Mouse (Mus musculus) megakaryocyte, embryonic 14.5 days (primary cell): Measurements from ENCODE around the gene Tuba3a. TPM values are rescaled to one million over a fixed set of nuclear protein-coding genes. Genes with fewer than 3 reads are reported as not detected.
"Not testable (repeated sequence)": the region's sequence is repeated elsewhere in the genome, so short reads cannot be mapped to it uniquely, and the experiment has no call there.

Experiments used
- H3K27me3 ChIP-seq: replicated peaks from 2 replicates; pipeline ENCODE3; 2012; ENCODE audit warnings: inconsistent platforms
- H3K36me3 ChIP-seq: replicated peaks from 2 replicates; pipeline ENCODE3; 2012; ENCODE audit warnings: low read length, inconsistent platforms, mixed read lengths
- H3K4me1 ChIP-seq: 2 replicates; pipeline ENCODE4 v1.6.1; 2012; ENCODE audit warnings: inconsistent platforms
- H3K4me3 ChIP-seq: replicated peaks from 2 replicates; pipeline ENCODE3; 2012; ENCODE audit warnings: moderate library complexity, mild to moderate bottlenecking, inconsistent platforms
- H3K9me3 ChIP-seq: 2 replicates; pipeline ENCODE4 v1.6.1; 2012; ENCODE audit warnings: inconsistent platforms
- FLI1 ChIP-seq: IDR thresholded peaks from 2 replicates; pipeline ENCODE4 v1.6.1; 2012; ENCODE audit warnings: low read length, inconsistent platforms, mixed read lengths
- GATA1 ChIP-seq: IDR thresholded peaks from 3 replicates; pipeline ENCODE4 v1.6.1; 2012; ENCODE audit warnings: mixed read lengths, low read length, inconsistent platforms, borderline replicate concordance
- polyA plus RNA-seq: library from polyadenylated mRNA; stranded (reverse); fragments of >175 nt; gene quantifications from 2 replicates; pipeline ENCODE4 v1.2.3, GENCODE M21; 2012; ENCODE audit warnings: low replicate concordance; ENCODE audit not compliant: insufficient read depth

The Tuba3a gene
- polyA plus RNA-seq, 1 experiment: not detected

- TF ChIP-seq GATA1 (no peak), FLI1 (no peak)
- Histone ChIP-seq H3K4me1 (peaks cover 23% of the 10 kb centered on the region), H3K4me3 (no peak overlapping the region), H3K27me3 (peaks cover 14% of the 10 kb centered on the region), H3K9me3 (peaks cover 3% of the 10 kb centered on the region; the same call in 1 of the 2 replicates), H3K36me3 (peaks cover 57% of the 10 kb centered on the region)
These were observed 23.1 kb upstream of the Tuba3a start for GRCm38 (mm10) chr6:125308921-125309320.

GRCm38 (mm10) chr6:125307091-125307490 is 21.2 kb upstream of the Tuba3a start:
- TF ChIP-seq FLI1 (no peak), GATA1 (no peak)
- peaks cover 49% of the 10 kb centered on the region for H3K36me3 ChIP-seq
- no peaks in the 10 kb centered on the region for H3K27me3 ChIP-seq
- no peak overlapping the region for H3K4me3 ChIP-seq
- peaks cover 3% of the 10 kb centered on the region; the same call in 1 of the 2 replicates for H3K9me3 ChIP-seq
- peaks cover 4% of the 10 kb centered on the region; the same call in 1 of the 2 replicates for H3K4me1 ChIP-seq

- TF ChIP-seq GATA1: no peak
- no peak for TF ChIP-seq FLI1
- H3K36me3 ChIP-seq: peaks cover 35% of the 10 kb centered on the region
- H3K27me3 ChIP-seq: no peaks in the 10 kb centered on the region
- 0 out of 2 replicates have a peak, but pooled peaks cover 3% of the 10 kb centered on the region for H3K4me1 ChIP-seq
- H3K4me3 ChIP-seq: no peak overlapping the region
- H3K9me3 ChIP-seq: peaks cover 3% of the 10 kb centered on the region; the same call in 1 of the 2 replicates
These were observed 19.6 kb upstream of the Tuba3a start for GRCm38 (mm10) chr6:125305465-125305864.

GRCm38 (mm10) chr6:125304408-125304807 is 18.6 kb upstream of the Tuba3a start:
- peaks cover 29% of the 10 kb centered on the region for H3K36me3 ChIP-seq
- H3K4me3 ChIP-seq, H3K9me3 ChIP-seq, H3K4me1 ChIP-seq, H3K27me3 ChIP-seq: not testable (repeated sequence)

- Histone ChIP-seq H3K9me3 (peaks cover 9% of the 10 kb centered on the region), H3K4me3 (no peak overlapping the region), H3K36me3 (peaks cover 21% of the 10 kb centered on the region), H3K4me1 (no peaks in the 10 kb centered on the region), H3K27me3 (peaks cover 5% of the 10 kb centered on the region)
- no peak for TF ChIP-seq FLI1
- no peak for TF ChIP-seq GATA1
These were observed 17.4 kb upstream of the Tuba3a start for GRCm38 (mm10) chr6:125303242-125303641.

GRCm38 (mm10) chr6:125302231-125302982 is 16.6 kb upstream of the Tuba3a start:
- no peaks in the 10 kb centered on the region for H3K4me1 ChIP-seq
- peaks cover 9% of the 10 kb centered on the region for H3K9me3 ChIP-seq
- H3K36me3 ChIP-seq: peaks cover 15% of the 10 kb centered on the region

GRCm38 (mm10) chr6:125300982-125301381 is 15.1 kb upstream of the Tuba3a start:
- Histone ChIP-seq H3K27me3 (peaks cover 9% of the 10 kb centered on the region), H3K4me1 (no peaks in the 10 kb centered on the region), H3K36me3 (peaks cover under 1% of the 10 kb centered on the region), H3K9me3 (peaks cover 9% of the 10 kb centered on the region), H3K4me3 (no peak overlapping the region)
- TF ChIP-seq FLI1 (no peak), GATA1 (no peak)

More at GRCm38 (mm10) chr6:125302231-125302982, 16.6 kb upstream of the Tuba3a start:
- TF ChIP-seq GATA1 (no peak), FLI1 (no peak)
- H3K4me3 ChIP-seq: no peak overlapping the region
- H3K27me3 ChIP-seq: peaks cover 5% of the 10 kb centered on the region

- peaks cover 29% of the 10 kb centered on the region for H3K9me3 ChIP-seq
- H3K4me3 ChIP-seq: no peak overlapping the region
- H3K27me3 ChIP-seq: peaks cover 25% of the 10 kb centered on the region
- TF ChIP-seq FLI1: no peak
- TF ChIP-seq GATA1: no peak
- no peaks in the 10 kb centered on the region for H3K36me3 ChIP-seq
- H3K4me1 ChIP-seq: no peaks in the 10 kb centered on the region
These were observed 11.4 kb upstream of the Tuba3a start for GRCm38 (mm10) chr6:125297149-125297820.

- H3K4me3 ChIP-seq: no peak overlapping the region
- H3K9me3 ChIP-seq: peaks cover 30% of the 10 kb centered on the region
- peaks cover 40% of the 10 kb centered on the region for H3K27me3 ChIP-seq
- no peaks in the 10 kb centered on the region for H3K36me3 ChIP-seq
- no peaks in the 10 kb centered on the region for H3K4me1 ChIP-seq
- TF ChIP-seq FLI1: no peak
- TF ChIP-seq GATA1: no peak
These were observed 8.2 kb upstream of the Tuba3a start for GRCm38 (mm10) chr6:125294049-125294448.

GRCm38 (mm10) chr6:125292256-125292655 is 6.4 kb upstream of the Tuba3a start:
- no peaks in the 10 kb centered on the region for H3K4me1 ChIP-seq
- TF ChIP-seq GATA1 (no peak), FLI1 (no peak)
- H3K9me3 ChIP-seq: peaks cover 26% of the 10 kb centered on the region
- peaks cover 46% of the 10 kb centered on the region for H3K27me3 ChIP-seq
- no peaks in the 10 kb centered on the region for H3K36me3 ChIP-seq
- H3K4me3 ChIP-seq: no peak overlapping the region
